Mouse (Mus musculus) thymus, postnatal 4 days (tissue): ENCODE results near the gene Sema4f.
A peak's percentile ranks its signal among the peaks of the same experiment; 100 is the strongest.

Source experiments
- DNase-seq: peaks from one replicate; pipeline ENCODE4 v3.0.0; 2021

The Sema4f gene

DNA sequence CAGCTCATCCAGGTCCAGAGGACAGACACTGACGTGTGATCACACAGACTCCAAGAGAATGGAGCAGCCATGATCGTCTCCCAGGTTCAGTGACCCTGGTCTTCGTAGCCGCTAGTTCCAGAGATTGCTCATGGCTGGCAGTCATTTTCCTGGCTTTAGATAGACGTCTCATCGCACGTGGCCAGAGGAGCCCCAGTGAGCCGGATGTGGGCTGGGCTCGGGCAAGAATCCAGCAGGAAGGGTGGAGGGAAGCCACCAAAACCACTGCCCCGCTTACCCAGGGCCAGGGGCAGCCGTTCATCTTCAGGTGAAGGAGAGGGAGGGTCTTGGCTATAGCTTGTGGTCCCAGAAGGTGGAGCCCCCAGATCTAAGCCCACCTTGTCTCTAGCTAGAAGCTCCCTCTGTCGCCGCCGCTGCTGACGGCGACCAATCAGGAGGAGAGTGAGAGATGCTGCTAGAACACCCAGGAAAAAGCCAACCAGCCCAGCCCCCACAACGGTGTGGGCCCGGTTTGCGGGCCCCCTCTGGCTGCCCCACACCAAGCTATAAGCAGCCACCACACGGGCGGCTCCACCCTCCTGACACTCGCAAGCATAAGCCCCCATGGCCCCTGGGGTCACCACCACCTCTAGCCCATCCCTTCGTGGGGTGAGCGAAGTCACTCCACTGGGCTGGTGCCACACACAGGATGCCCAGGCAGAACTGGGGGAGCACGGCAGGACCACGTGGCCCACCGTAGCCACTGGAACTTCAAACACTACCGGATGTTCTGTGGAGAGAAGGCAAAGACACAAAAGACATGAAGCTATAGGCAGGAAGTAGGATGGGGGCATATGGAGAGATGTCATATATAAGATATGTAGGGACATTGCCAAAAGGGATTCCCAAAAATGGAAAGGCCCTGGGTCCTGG, 26.0 kb downstream of the Sema4f start:
- DNase-seq: peak; percentile 74

- no peak for DNase-seq
Measured at GRCm38 (mm10) chr6:82911303-82911702, 28.3 kb downstream of the Sema4f start.

DNA sequence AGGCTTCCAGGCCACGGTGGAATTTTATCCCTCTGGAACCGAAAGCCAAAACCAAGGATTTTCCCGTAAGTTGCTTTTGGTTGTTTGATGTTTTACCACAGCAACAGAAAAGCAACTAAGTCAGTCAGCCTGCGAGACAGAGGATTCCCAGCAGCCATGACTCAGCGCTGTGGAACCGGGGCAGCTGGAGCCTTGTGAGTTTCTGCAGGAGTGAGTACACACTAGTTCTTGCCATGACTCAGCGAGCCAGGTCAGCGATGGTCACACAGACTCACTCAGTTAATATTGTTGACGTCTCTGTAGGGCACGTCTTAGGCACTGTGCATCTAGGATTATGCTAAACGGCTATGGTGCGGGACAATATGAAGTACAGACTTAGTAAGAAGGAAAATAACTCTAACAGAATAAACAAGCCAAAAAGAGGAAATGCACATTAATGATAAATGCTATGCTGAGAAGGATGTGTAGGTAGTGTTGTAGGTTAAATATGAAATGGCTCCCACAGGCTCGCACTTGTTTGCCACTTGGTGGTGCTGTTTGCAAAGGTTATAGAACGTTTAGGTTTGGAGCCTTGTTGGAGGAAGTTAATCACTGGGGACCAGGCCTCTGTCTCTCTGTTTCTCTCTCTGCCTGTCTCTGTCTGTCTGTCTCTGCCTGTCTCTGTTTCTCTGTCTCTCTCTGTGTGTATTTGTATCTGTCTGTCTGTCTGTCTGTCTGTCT, 30.3 kb downstream of the Sema4f start:
- DNase-seq: peak; percentile 55

DNA sequence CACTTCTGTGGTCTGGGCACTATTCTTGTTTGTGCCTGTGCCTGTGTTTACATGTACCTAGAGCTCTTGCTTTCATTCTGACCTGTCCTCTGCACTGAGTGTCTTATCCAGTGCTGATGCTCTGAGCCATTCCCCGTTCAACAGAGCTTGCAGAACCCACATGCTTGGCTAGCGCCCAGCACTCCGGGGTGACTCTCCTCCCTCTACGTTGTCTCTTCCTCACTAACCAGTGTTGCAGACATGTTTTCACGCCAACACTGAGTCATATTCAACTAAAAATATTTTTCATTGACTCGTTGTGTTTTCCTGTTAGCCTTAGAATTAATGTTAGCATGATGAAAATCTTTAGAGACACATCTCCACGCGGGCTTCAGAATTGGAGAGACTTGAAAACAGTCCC, 31.5 kb downstream of the Sema4f start:
- no peak for DNase-seq

DNA sequence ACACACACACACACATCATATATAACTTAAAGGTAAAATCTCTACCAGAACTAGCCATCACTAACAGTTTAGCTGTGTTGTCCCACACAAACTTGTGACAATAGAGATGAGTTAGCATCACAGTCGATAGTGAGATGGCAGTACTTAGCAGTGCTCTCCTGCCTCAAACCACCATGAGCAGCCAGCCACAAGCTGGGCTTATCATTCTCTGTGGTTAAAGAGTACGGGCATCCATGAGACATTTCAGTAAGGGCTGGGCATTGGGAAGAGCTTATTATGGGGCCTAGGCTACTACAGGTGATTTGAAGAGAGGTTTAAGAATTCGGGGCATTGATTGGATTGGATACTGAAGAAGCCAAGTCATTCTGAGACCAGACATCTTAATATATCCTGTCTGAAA, 32.6 kb downstream of the Sema4f start:
- no peak for DNase-seq

- DNase-seq: no peak
Measured at GRCm38 (mm10) chr6:82902559-82902958, 37.0 kb downstream of the Sema4f start.

DNA sequence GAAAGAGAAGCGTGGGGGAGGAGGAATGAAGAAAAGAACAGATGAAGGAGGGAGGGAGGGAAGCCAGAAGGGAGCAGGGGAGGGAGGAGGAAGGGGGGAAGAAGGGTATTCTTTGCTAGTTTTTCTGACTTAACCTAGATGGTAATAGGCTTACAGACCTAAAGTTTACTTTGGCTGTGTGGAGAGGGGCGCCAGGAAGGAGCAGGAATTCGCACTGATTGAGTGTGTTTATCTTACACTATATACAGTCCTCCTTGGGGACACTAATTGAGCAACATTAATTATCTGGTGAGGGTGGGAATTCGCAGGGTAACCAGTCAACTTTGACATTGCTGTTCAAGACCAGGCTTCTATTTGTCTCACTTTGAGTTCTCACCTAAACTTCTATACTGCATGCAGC, 40.8 kb downstream of the Sema4f start:
- DNase-seq: no peak

GRCm38 (mm10) chr6:82898227-82898626, 41.3 kb downstream of the Sema4f start:
- no peak for DNase-seq

- no peak for DNase-seq
Measured at GRCm38 (mm10) chr6:82897311-82897710, 42.3 kb downstream of the Sema4f start.

- no peak for DNase-seq
Measured at GRCm38 (mm10) chr6:82893415-82893814, 46.2 kb downstream of the Sema4f start.

DNA sequence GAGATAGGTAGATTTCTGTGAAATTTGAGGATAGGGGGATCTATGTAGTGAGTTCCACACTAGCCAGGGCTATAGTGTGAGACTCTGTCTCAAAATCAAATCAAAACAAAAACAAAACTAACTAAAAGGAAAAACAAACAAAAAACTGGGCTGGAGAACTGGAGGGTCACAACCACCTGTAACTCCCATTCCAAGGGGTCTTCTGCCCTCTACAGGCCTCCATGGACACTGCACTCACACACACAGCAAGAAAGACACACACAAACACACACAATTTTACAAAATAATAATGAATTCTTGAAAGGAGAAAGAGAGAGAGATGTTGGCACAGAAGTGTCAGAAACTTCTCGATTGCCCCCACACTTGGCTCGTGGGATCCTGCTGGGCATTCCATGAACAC, 47.0 kb downstream of the Sema4f start:
- DNase-seq: peak; percentile 79

DNA sequence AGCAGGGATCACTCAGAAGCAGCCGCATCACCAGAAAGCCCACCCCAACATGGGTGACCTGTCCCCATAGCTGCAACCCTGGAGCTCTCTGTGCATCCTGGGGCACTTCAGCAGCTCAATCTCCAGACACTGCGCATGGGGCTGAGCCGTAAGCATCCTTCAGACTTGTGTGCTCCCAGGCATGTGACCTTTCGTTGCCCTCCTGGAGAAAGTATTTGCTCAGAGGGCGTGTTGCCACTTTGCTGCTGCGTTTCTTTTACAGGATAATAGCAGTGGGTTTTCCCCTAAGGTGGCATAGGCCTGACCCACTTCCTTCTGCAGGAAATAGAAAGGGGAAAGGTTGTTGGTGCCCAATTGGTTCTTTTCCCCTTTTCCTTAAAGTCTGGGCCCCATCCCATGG, 48.1 kb downstream of the Sema4f start:
- DNase-seq: no peak

- no peak for DNase-seq
Measured at GRCm38 (mm10) chr6:82886330-82886729, 53.2 kb downstream of the Sema4f start.

DNA sequence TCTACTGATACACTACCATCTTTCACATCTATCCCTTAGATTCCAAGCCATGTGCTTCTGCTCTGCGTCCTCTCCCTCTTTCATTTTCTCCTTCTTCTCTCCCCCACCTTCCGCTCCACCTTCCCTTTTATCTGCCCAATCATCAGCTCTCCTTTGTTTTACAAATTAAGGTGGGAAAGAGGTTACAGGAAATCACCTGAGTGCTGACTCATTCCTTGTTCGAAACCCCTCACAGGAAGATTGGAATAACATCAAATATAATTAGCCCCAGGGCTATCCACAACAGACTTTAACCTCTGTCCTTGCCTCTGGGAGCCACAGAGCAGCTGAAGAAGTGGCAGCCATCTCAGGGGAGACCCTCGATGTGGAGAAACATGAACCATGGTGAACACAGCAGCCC, 53.7 kb downstream of the Sema4f start:
- DNase-seq: no peak

GRCm38 (mm10) chr6:82885441-82885840, 54.1 kb downstream of the Sema4f start:
- DNase-seq: no peak

DNA sequence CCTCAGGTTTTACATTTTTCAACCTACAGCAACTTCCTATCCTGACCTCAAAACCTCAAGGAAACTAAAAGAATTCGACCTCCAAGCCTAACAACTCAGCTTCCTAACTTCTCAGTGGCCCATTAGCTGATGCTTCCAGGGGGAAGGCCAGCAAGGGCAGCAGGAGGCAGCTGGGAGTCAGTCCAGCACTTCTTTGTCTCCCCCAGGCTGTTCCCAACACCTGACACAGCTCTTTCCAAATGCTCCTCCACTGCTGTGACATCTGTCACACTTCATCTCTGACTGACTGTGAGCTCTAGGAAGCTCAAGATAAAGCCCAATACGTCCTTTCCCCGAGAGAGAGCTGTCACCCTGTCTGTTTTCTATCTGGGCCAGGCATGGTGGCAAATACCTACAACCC, 55.0 kb downstream of the Sema4f start:
- DNase-seq: no peak

- DNase-seq: peak; percentile 82
Measured at GRCm38 (mm10) chr6:82881485-82882096, 58.0 kb downstream of the Sema4f start.

DNA sequence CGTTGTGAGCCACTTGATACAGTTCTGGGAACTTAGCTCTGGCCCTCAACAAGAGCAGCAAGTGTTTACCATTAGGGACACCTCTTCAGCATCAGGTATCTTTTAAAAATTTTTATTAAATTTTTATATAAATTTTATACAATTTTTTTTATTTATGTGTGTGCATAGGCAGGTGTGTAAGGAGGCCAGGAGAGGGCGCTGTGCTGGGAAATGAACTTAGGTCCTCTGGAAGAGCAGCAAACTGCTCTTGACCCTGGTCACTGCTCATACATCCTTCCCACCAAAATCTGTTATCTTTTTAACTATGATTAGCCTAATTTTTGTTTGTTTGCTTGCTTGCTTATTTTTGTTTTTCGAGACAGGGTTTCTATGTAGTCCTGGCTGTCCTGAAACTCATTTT, 58.8 kb downstream of the Sema4f start:
- DNase-seq: peak; percentile 75

DNA sequence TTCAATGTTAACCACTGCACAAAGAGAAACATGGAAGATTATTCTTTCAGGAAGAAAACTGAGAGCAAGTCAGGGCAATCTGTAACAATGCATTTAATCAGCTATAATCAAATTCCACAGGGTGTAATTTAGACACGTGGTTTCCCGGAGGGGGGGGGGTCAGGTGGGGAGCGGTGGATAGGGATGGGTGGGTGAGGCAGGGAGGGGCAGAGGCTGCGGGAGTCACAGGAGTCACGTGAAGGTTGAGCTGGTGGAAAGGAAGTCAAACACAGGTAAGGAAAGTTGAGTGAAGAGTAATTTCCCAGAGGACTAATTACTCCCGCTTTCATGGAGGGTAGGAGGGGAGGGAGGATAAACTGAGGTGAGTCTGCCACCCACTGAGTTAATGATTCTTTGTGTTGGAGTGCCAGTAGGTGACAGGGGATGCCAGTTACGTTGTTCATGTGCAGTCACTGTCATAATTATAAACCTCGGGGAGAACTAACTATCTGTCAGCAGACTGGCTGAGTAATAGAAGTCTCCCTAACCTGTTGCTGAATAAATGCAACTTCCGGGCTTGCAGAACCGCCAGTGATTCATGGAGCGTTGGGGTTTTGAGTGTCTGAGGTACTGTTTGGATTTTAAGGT, 60.0 kb downstream of the Sema4f start:
- DNase-seq: no peak

- DNase-seq: peak; percentile 66
Measured at GRCm38 (mm10) chr6:82875509-82875935, 64.0 kb downstream of the Sema4f start.

GRCm38 (mm10) chr6:82872332-82872707, 67.2 kb downstream of the Sema4f start:
- no peak for DNase-seq

DNA sequence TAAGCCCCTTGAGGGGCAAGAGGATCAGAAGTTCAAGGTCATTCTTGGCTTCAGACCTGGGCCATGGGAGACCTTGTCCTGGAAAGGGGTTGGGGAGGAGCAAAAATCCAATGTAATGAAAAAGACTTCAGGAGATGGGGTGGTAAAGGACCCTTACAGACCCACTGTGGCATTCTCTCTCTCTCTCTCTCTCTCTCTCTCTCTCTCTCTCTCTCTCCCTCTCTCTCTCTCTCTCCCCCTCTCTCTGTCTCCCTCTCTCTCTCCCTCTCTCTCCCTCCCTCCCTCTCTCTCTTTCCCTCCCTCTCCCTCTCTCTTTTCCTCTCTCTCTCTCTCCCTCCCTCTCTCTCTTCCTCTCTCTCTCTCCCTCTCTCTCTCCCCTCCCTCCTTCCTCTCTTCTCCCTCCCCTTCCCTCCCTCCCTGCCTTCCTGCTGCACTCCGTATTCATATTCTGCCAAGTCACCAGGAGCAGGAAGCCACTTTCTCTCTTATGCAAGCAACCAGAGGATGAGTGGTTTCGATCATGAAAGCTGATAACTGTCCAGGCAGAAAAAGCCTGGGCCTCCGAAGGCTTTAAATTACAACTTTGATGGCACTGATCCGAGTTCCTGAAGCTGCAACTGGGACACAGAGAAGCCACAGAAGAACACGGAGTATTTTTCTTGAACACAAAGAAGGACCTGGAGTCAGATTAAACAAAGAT, 67.8 kb downstream of the Sema4f start:
- DNase-seq: no peak

DNA sequence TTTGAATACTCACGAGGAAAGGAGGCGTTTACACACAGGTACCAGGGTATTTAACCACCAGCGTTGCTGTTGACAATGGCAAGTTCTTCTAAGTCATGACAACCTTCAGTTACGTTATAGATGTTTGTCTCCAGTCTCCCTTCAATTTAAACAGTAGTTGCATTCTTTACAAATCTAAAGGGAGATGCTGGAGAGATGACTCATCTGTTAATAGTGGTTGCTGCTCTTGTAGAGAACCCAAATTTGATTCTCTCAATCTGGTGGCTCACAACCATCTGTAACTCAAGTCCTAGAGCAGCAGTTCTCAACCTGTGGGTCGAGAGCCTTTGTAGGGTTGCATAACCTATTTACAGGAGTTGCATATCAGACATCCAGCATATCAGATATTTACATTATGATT, 71.1 kb downstream of the Sema4f start:
- DNase-seq: no peak
